Mouse (Mus musculus) neural tube, embryonic 12.5 days (tissue): ENCODE data around the gene Raver2. TPM values are rescaled to one million over a fixed set of nuclear protein-coding genes. Genes with fewer than 3 reads are reported as not detected.

Experiments
- polyA plus RNA-seq: library from polyadenylated mRNA; unstranded; fragments of >200 nt; fragmentation: Nextera tagmentation; extraction: Ambion mirVana; gene quantifications from 2 replicates; pipeline ENCODE4 v1.2.1, GENCODE M21; 2016

Raver2 gene
- polyA plus RNA-seq, 1 experiment from 2014 or later: 13.0 TPM

Other genes starting within 250 kb of the Raver2 start
- gene Gm10577, start 48.3 kb upstream of the Raver2 start, polyA plus RNA-seq: not detected in 2 replicates
- gene Jak1, start 196.3 kb downstream of the Raver2 start, polyA plus RNA-seq: 52.7 and 64.7 TPM in 2 replicates